Mouse (Mus musculus) CH12.LX (cell line): Measurements from ENCODE around the gene Nhsl1.

ENCODE experiments used
- CHD2 ChIP-seq: IDR thresholded peaks from 2 replicates; pipeline ENCODE4 v1.6.1; 2011; ENCODE audit warnings: low read length, improper control_type of control experiment
- CTCF ChIP-seq, 2 experiments: IDR thresholded peaks in 1 of 2; conservative IDR thresholded peaks in 1 of 2; 2 replicates each; pipeline ENCODE4 v1.5.1; 2011 to 2012; ENCODE audit warnings: low read depth in 2 of 2, low read length in 2 of 2, improper control_type of control experiment in 1 of 2, inconsistent platforms in 1 of 2, mild to moderate bottlenecking in 1 of 2, moderate library complexity in 1 of 2
- EP300 ChIP-seq: IDR thresholded peaks from 2 replicates; pipeline ENCODE4 v1.6.1; 2011; ENCODE audit warnings: low read length, improper control_type of control experiment
- ETS1 ChIP-seq: conservative IDR thresholded peaks from 2 replicates; pipeline ENCODE4 v1.6.1; 2012; ENCODE audit warnings: low read depth, mild to moderate bottlenecking, inconsistent platforms, low read length, improper control_type of control experiment, moderate library complexity
- HCFC1 ChIP-seq: IDR thresholded peaks from 2 replicates; pipeline ENCODE4 v1.6.1; 2012; ENCODE audit warnings: low read depth, mild to moderate bottlenecking, inconsistent platforms, low read length, improper control_type of control experiment
- KAT2A ChIP-seq: IDR thresholded peaks from 2 replicates; pipeline ENCODE4 v1.6.1; 2012; ENCODE audit warnings: low read length, improper control_type of control experiment, inconsistent platforms; ENCODE audit not compliant: insufficient replicate concordance
- MAX ChIP-seq: IDR thresholded peaks from 2 replicates; pipeline ENCODE4 v1.6.1; 2011; ENCODE audit warnings: low read length, improper control_type of control experiment
- MEF2A ChIP-seq: IDR thresholded peaks from 2 replicates; pipeline ENCODE4 v1.6.1; 2014; ENCODE audit warnings: low read depth, mild to moderate bottlenecking, inconsistent platforms, low read length, improper control_type of control experiment, borderline replicate concordance
- POLR2A ChIP-seq: IDR thresholded peaks from 2 replicates; pipeline ENCODE4 v1.6.1; 2011; ENCODE audit warnings: low read depth, mild to moderate bottlenecking, improper control_type of control experiment, low read length
- POLR2AphosphoS2 ChIP-seq: IDR thresholded peaks from 2 replicates; pipeline ENCODE4 v1.6.1; 2011; ENCODE audit warnings: low read depth, low read length, improper control_type of control experiment
- TCF12 ChIP-seq: IDR thresholded peaks from 2 replicates; pipeline ENCODE4 v1.6.1; 2014; ENCODE audit warnings: low read depth, mild to moderate bottlenecking, inconsistent platforms, low read length, improper control_type of control experiment
- UBTF ChIP-seq: IDR thresholded peaks from 2 replicates; pipeline ENCODE4 v1.6.1; 2012; ENCODE audit warnings: low read depth, mild to moderate bottlenecking, inconsistent platforms, low read length, improper control_type of control experiment, moderate library complexity
- USF2 ChIP-seq: conservative IDR thresholded peaks from 2 replicates; pipeline ENCODE4 v1.6.1; 2011; ENCODE audit warnings: low read depth, low read length, improper control_type of control experiment

DNA sequence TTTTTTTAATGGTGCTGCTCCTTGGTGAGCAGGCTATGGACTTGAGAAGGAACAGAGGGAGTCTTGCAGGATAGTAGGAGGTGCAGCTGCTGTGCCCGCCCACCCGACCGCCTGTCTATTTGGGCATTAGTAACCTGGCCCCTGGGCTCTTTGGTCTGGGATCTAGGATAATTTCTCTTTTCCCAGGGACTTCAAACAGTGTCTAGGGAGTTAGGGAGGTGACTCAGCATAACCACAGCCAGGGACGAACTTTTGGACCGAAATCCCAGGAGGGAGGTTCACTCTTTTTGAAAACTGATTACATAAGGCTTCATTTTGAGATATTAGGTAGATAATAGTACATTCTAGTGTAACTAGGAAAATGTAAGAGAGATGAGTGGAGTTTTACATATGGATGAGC is 18.9 kb downstream of the Nhsl1 start:
- TF ChIP-seq MEF2A (no peak), POLR2AphosphoS2 (no peak), HCFC1 (no peak), UBTF (no peak), KAT2A (no peak), CHD2 (no peak), USF2 (no peak), ETS1 (no peak), MAX (no peak), POLR2A (no peak), CTCF (conservative IDR thresholded peaks at IDR 0.05 in 1 of 2, IDR thresholded peaks at IDR 0.05 in 1 of 2; ENCODE audit: low read depth in 2 of 2, low read length in 2 of 2) (no peak), EP300 (no peak), TCF12 (no peak)
